In the genomic region with DNA sequence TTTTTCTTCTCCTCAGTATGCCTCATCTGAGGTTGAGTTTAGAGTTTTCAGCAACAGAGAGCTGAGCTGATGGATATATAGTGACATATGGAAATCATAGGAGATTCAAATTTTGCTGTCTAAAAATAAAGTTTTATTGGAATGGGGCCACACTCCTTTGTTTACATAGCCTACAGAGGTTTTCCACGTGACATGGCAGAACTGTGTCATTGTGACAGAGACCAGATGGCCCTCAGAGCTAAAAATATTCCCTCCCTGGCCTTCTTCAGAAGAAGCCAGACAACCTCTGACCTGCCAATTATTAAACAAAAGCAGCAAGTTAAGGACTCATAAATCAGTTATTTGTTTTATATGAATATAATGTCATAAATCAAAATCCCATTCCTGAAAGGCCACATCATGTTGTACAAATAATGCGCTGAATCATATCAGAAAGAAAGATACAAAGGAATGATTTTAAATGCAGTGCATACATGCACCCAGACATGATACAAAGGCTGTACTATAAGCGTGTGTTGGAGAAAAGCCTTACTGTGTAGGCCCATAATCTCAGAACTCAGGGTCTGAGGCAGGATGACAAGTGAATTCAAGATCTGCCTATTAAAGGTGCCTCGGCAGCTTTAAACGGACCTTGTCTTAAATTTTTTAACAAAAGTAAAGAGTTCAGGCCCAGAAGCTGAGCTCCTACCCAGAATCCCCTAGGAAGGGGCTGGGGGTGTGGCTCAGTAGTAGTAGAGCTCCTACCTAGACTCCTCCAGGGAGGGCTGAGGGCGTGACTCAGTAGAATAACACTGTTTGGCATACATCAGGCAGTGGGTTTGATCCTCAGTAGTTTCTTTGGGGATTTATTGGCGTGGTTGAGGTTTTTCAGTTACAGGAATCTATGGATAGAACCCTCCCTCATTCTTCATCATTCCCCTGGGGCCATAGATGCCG, we compare ENCODE assay signal across 13 mouse cellular contexts. TPM values are rescaled to one million over a fixed set of nuclear protein-coding genes. Genes with fewer than 3 reads are reported as not detected.
DNase-seq lines count a peak whose midpoint lies in the region; ATAC-seq lines count a peak whose summit lies in the region.
"Had no signal": no experiment of that assay in that cellular context is flagged by ENCODE, and none has a peak within 500 bp of the region (broad histone marks: within the 10 kb centered on the region; RNA-seq: fewer than 3 reads in every experiment).

No protein-coding gene starts in this region.

- no peak overlapping the region for H3K9ac ChIP-seq in embryonic facial prominence, embryonic 14.5 days (ENCODE audit: low read depth, low read length)
- H3K9ac ChIP-seq in intestine, embryonic 16.5 days (ENCODE audit: low read depth, low read length), result no peak overlapping the region
- no peak overlapping the region for H3K9ac ChIP-seq in forebrain, embryonic 15.5 days (replicated peaks)
- H3K9ac ChIP-seq: liver, embryonic 13.5 days had no signal

- H3K27me3 ChIP-seq in embryonic facial prominence, embryonic 14.5 days (replicated peaks; ENCODE audit: control insufficient read depth, insufficient read depth, low read length), result no peaks in the 10 kb centered on the region
- no peaks in the 10 kb centered on the region for H3K27me3 ChIP-seq in embryonic facial prominence, embryonic 10.5 days (replicated peaks; ENCODE audit: low read depth, poor library complexity, severe bottlenecking)
- H3K27me3 ChIP-seq in intestine, embryonic 16.5 days (replicated peaks; ENCODE audit: control insufficient read depth, insufficient read depth, low read length), result no peaks in the 10 kb centered on the region
- H3K27me3 ChIP-seq in forebrain, embryonic 15.5 days, result no peaks in the 10 kb centered on the region
- H3K27me3 ChIP-seq: liver, embryonic 13.5 days had no signal

- peak; percentile 82 for DNase-seq in embryonic facial prominence, embryonic 14.5 days (ENCODE audit: low spot score)
- DNase-seq in embryonic facial prominence, embryonic 10.5 days (ENCODE audit: low spot score), result no peak
- DNase-seq in heart, adult 18-20 months, result peak; percentile 72 to 78
- DNase-seq in lung, postnatal 4 days, result peak; percentile 18 to 36
- DNase-seq in left cerebral cortex, postnatal 14 days (ENCODE audit: low spot score in 2 of 2), result no peak
- DNase-seq in ovary, postnatal 36 days (ENCODE audit: low spot score), result no peak
- DNase-seq: layer of hippocampus, adult 9-11 months; liver, embryonic 13.5 days; thymus, postnatal 14 days had no signal

- H3K4me3 ChIP-seq in embryonic facial prominence, embryonic 14.5 days (ENCODE audit: low read depth, low read length), result no peak overlapping the region
- H3K4me3 ChIP-seq in embryonic facial prominence, embryonic 10.5 days, result no peak overlapping the region
- H3K4me3 ChIP-seq in intestine, embryonic 16.5 days (ENCODE audit: low read length), result no peak overlapping the region
- no peak overlapping the region for H3K4me3 ChIP-seq in forebrain, embryonic 15.5 days
- H3K4me3 ChIP-seq: liver, embryonic 13.5 days had no signal

- H3K4me2 ChIP-seq in embryonic facial prominence, embryonic 14.5 days (ENCODE audit: low read depth, low read length), result no peak overlapping the region
- H3K4me2 ChIP-seq in intestine, embryonic 16.5 days (ENCODE audit: low read depth, low read length), result no peak overlapping the region
- no peak overlapping the region for H3K4me2 ChIP-seq in forebrain, embryonic 15.5 days (replicated peaks)
- H3K4me2 ChIP-seq: liver, embryonic 13.5 days had no signal

- H3K4me1 ChIP-seq in embryonic facial prominence, embryonic 14.5 days (ENCODE audit: control insufficient read depth, insufficient read depth, low read length), result peaks cover 3% of the 10 kb centered on the region
- H3K4me1 ChIP-seq in embryonic facial prominence, embryonic 10.5 days, result no peaks in the 10 kb centered on the region
- peaks cover 4% of the 10 kb centered on the region; the same call in 1 of the 2 replicates for H3K4me1 ChIP-seq in intestine, embryonic 16.5 days (ENCODE audit: control insufficient read depth, insufficient read depth, low read length)
- no peaks in the 10 kb centered on the region for H3K4me1 ChIP-seq in forebrain, embryonic 15.5 days
- H3K4me1 ChIP-seq: liver, embryonic 13.5 days had no signal

- 66% methylated on average over 8 of the region's 8 CpGs for WGBS in embryonic facial prominence, embryonic 14.5 days
- 81% methylated on average over 8 of the region's 8 CpGs for WGBS in embryonic facial prominence, embryonic 10.5 days
- 52% methylated on average over 8 of the region's 8 CpGs for WGBS in intestine, embryonic 16.5 days
- 86% methylated on average over 8 of the region's 8 CpGs for WGBS in forebrain, embryonic 15.5 days

- no peaks in the 10 kb centered on the region for H3K36me3 ChIP-seq in embryonic facial prominence, embryonic 14.5 days (ENCODE audit: control insufficient read depth, insufficient read depth, low read length)
- no peaks in the 10 kb centered on the region for H3K36me3 ChIP-seq in embryonic facial prominence, embryonic 10.5 days (replicated peaks)
- H3K36me3 ChIP-seq in intestine, embryonic 16.5 days (ENCODE audit: control insufficient read depth, insufficient read depth, low read length), result no peaks in the 10 kb centered on the region
- no peaks in the 10 kb centered on the region for H3K36me3 ChIP-seq in forebrain, embryonic 15.5 days
- H3K36me3 ChIP-seq: liver, embryonic 13.5 days had no signal

- intact Hi-C loops in left cerebral cortex, postnatal 14 days (cut with DNase I), result no loop called here

- H3K27ac ChIP-seq in embryonic facial prominence, embryonic 14.5 days (replicated peaks; ENCODE audit: low read depth, low read length), result 0 out of 2 replicates have a peak overlapping the region, but pooled peaks have one; percentile 33
- no peak overlapping the region for H3K27ac ChIP-seq in embryonic facial prominence, embryonic 10.5 days (replicated peaks)
- 0 out of 2 replicates have a peak overlapping the region, but pooled peaks have one; percentile 46 for H3K27ac ChIP-seq in intestine, embryonic 16.5 days (ENCODE audit: low read length)
- no peak overlapping the region for H3K27ac ChIP-seq in forebrain, embryonic 15.5 days (replicated peaks)
- H3K27ac ChIP-seq: liver, embryonic 13.5 days had no signal

- no peak for ATAC-seq in embryonic facial prominence, embryonic 14.5 days (ENCODE audit: low read depth)
- ATAC-seq in intestine, embryonic 16.5 days, result peak; percentile 75
- ATAC-seq in forebrain, embryonic 15.5 days (replicated peaks), result no peak
- ATAC-seq: CD4-positive, CD25-positive, alpha-beta regulatory T cell, adult 4 months had no signal

- H3K9me3 ChIP-seq in embryonic facial prominence, embryonic 14.5 days (ENCODE audit: control insufficient read depth, low read length), result no peaks in the 10 kb centered on the region
- H3K9me3 ChIP-seq in embryonic facial prominence, embryonic 10.5 days, result no peaks in the 10 kb centered on the region
- H3K9me3 ChIP-seq in intestine, embryonic 16.5 days (ENCODE audit: control insufficient read depth, low read length), result no peaks in the 10 kb centered on the region
- H3K9me3 ChIP-seq in forebrain, embryonic 15.5 days, result no peaks in the 10 kb centered on the region

RNA-seq across cellular contexts. Expression of a gene that starts 57.3 kb away (rescaled TPM):
- 4.1 TPM in 2 replicates for polyA plus RNA-seq in embryonic facial prominence, embryonic 14.5 days (2014; fragmentation: Nextera tagmentation; extraction: Ambion mirVana)
- polyA plus RNA-seq in embryonic facial prominence, embryonic 10.5 days (2016; fragmentation: Nextera tagmentation; extraction: Ambion mirVana), result 0.85 and 1.7 TPM in 2 replicates
- total RNA-seq in heart, adult 18-20 months (2021), result 1 to 10 TPM; 3.2 to 4.0 TPM
- polyA plus RNA-seq in intestine, embryonic 16.5 days (2015; fragmentation: Nextera tagmentation; extraction: Ambion mirVana), result 0.56 and 0.59 TPM in 2 replicates
- polyA plus RNA-seq in forebrain, embryonic 15.5 days (2015; fragmentation: Nextera tagmentation; extraction: Ambion mirVana), result 10.0 and 10.9 TPM in 2 replicates
- 10 to 100 TPM; 34.2 to 37.6 TPM for total RNA-seq in left cerebral cortex, postnatal 14 days (2021)
- total RNA-seq: hematopoietic stem cell, adult 5-6 weeks had no signal
- polyA plus RNA-seq: CD4-positive, CD25-positive, alpha-beta regulatory T cell, adult 4 months had no signal

Comparison
In these comparisons a context has a peak if more than half of its experiments do, and no peak if none do; other contexts are left out.
1. DNase-seq: peak in embryonic facial prominence, embryonic 14.5 days (single experiment), heart, adult 18-20 months (2 of 2) and lung, postnatal 4 days (2 of 2); none in embryonic facial prominence, embryonic 10.5 days (single experiment), left cerebral cortex, postnatal 14 days (0 of 2) and ovary, postnatal 36 days (single experiment).
2. H3K27ac ChIP-seq: peak in embryonic facial prominence, embryonic 14.5 days (single experiment) and intestine, embryonic 16.5 days (single experiment); none in embryonic facial prominence, embryonic 10.5 days (single experiment) and forebrain, embryonic 15.5 days (single experiment).